Mouse (Mus musculus) myocyte (in vitro differentiated cells): Measurements from ENCODE around the gene Psapl1. TPM values are rescaled to one million over a fixed set of nuclear protein-coding genes. Genes with fewer than 3 reads are reported as not detected.

Experiments
- H3K27me3 ChIP-seq: one replicate; pipeline ENCODE4 v1.6.1; 2011; ENCODE audit not compliant: control insufficient read depth, insufficient read depth, insufficient read length
- H3K36me3 ChIP-seq: one replicate; pipeline ENCODE4 v1.6.1; 2011; ENCODE audit not compliant: control insufficient read depth, insufficient read depth
- H3K4me2 ChIP-seq: one replicate; pipeline ENCODE4 v1.6.1; 2011; ENCODE audit warnings: low read depth, control low read depth
- H3K4me3 ChIP-seq: one replicate; pipeline ENCODE4 v1.5.1; 2011; ENCODE audit warnings: mild to moderate bottlenecking, control low read depth, moderate library complexity
- H3K79me2 ChIP-seq: one replicate; pipeline ENCODE4 v1.6.1; 2011; ENCODE audit not compliant: control insufficient read depth, insufficient read depth
- H3ac ChIP-seq: one replicate; pipeline ENCODE4 v1.6.1; 2011; ENCODE audit not compliant: control insufficient read depth, insufficient read length
- CEBPB ChIP-seq: IDR thresholded peaks from 2 replicates; pipeline ENCODE4 v1.6.1; 2011; ENCODE audit warnings: mild to moderate bottlenecking, moderate library complexity; ENCODE audit not compliant: poor library complexity, insufficient read depth, severe bottlenecking
- E2F4 ChIP-seq: IDR thresholded peaks from one replicate; pipeline ENCODE4 v1.6.1; 2011; ENCODE audit warnings: mild to moderate bottlenecking, control low read depth, moderate library complexity; ENCODE audit not compliant: insufficient read depth
- MAX ChIP-seq: IDR thresholded peaks from one replicate; pipeline ENCODE4 v1.6.1; 2011; ENCODE audit warnings: low read depth, mild to moderate bottlenecking, control low read depth
- MYOD1 ChIP-seq, 3 experiments: IDR thresholded peaks; one replicate each; pipeline ENCODE4 v1.6.1; 2011; ENCODE audit warnings: control low read depth in 2 of 3, low read depth in 2 of 3, mild to moderate bottlenecking in 2 of 3, moderate library complexity in 1 of 3; ENCODE audit not compliant: insufficient read length in 2 of 3, control insufficient read depth in 1 of 3
- MYOG ChIP-seq, 3 experiments: IDR thresholded peaks; one replicate each; pipeline ENCODE4 v1.6.1; 2011; ENCODE audit warnings: control low read depth in 2 of 3, low read depth in 2 of 3, mild to moderate bottlenecking in 2 of 3; ENCODE audit not compliant: insufficient read length in 2 of 3, control insufficient read depth in 1 of 3, insufficient read depth in 1 of 3
- POLR2A ChIP-seq: IDR thresholded peaks from one replicate; pipeline ENCODE4 v1.6.1; 2011; ENCODE audit warnings: low read depth, mild to moderate bottlenecking, control low read depth, moderate library complexity; ENCODE audit not compliant: insufficient read length
- POLR2AphosphoS2 ChIP-seq: IDR thresholded peaks from one replicate; pipeline ENCODE4 v1.6.1; 2011; ENCODE audit warnings: low read depth, control low read depth; ENCODE audit not compliant: insufficient read length
- REST ChIP-seq: IDR thresholded peaks from one replicate; pipeline ENCODE4 v1.6.1; 2011; ENCODE audit warnings: mild to moderate bottlenecking, control low read depth, moderate library complexity; ENCODE audit not compliant: insufficient read depth, insufficient read length
- SRF ChIP-seq: IDR thresholded peaks from one replicate; pipeline ENCODE4 v1.6.1; 2011; ENCODE audit warnings: low read depth; ENCODE audit not compliant: control insufficient read depth, insufficient read length
- TCF12 ChIP-seq: IDR thresholded peaks from one replicate; pipeline ENCODE4 v1.6.1; 2011; ENCODE audit warnings: mild to moderate bottlenecking, control low read depth; ENCODE audit not compliant: poor library complexity, insufficient read depth, severe bottlenecking
- TCF3 ChIP-seq: IDR thresholded peaks from one replicate; pipeline ENCODE4 v1.6.1; 2011; ENCODE audit warnings: low read depth, control low read depth; ENCODE audit not compliant: insufficient read length
- USF1 ChIP-seq: IDR thresholded peaks from one replicate; pipeline ENCODE4 v1.6.1; 2011; ENCODE audit warnings: low read depth, mild to moderate bottlenecking, control low read depth, moderate library complexity
- polyA plus RNA-seq: library from polyadenylated mRNA; unstranded; fragments of >200 nt; fragmentation: generic; extraction: Trizol; gene quantifications from one replicate; pipeline ENCODE4 v1.2.1, GENCODE M21; 2012; ENCODE audit warnings: missing spikeins

Psapl1 gene
- polyA plus RNA-seq, 1 experiment = 0.05 TPM

DNA sequence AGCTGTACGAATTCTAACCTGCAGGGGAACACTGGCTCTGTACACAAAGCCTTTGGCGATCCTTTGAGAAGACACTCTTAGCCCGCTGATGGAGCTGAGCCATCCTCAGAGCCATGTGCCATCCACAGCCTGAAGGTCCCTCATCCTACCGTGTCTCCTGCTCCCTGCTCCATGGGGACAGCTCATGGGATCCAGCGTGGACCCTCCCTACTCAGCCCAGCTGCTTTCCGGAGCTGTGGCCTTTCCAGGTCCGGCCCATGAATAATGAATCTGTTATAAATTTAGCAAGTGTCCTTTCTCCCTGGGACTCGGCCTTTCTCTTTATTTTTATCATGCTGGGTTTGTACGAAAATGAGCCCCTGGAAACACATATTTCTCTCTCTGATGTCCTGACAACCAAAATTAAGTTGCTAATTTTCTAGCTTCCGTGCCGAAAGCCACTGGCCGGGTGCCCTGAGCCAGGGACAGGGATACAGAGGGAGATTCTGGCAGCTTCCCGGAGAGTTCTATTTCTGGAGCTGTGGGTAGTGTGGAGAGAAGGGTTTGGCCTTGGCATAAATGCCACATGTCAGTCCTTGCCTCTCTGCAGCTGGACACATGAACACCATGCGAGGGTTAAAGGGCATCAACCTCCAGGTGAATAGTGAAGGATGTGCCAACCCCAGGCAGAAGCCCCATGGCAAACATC, 34.7 kb upstream of the Psapl1 start:
- H3K79me2 ChIP-seq = no peaks in the 10 kb centered on the region
- TF ChIP-seq MYOD1 (IDR thresholded peaks at IDR 0.05; ENCODE audit: control insufficient read depth in 1 of 3, insufficient read length in 2 of 3, low read depth in 2 of 3) = peak in 1 of 3 experiments; percentile 21
- no peak for TF ChIP-seq POLR2AphosphoS2
- TF ChIP-seq MYOG (IDR thresholded peaks at IDR 0.05; ENCODE audit: control insufficient read depth in 1 of 3, insufficient read depth in 1 of 3, insufficient read length in 2 of 3, low read depth in 2 of 3) = no peak
- no peak for TF ChIP-seq MAX
- H3ac ChIP-seq = no peak overlapping the region
- no peaks in the 10 kb centered on the region for H3K36me3 ChIP-seq
- peak overlapping the region; percentile 22 for H3K4me2 ChIP-seq
- H3K4me3 ChIP-seq = no peak overlapping the region
- no peaks in the 10 kb centered on the region for H3K27me3 ChIP-seq

DNA sequence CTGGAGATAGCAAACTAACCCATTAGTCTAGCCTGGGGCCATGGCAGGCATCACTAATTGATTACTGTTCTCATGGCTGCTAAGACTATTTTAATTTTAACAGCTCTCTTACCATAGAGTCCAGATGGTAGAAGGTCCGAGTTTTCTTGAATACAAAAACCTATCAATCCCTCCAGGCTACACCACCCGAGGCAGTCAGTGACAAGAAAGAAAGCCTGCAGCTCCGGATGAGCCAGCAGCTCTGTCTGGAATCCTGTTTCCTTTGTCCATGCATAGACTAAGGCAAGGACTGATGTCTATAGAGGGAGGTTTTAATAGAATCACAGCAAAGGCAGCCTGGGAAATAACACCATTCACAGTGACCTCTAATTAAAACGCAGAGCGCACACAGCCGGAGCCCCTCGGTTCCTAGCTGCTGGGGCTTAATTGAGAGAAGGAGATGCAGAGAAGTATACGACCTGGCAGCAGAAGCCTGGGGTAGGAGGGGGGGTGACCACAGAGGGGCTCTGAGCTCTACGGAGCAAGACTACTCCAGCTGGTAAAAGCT, 29.2 kb upstream of the Psapl1 start:
- no peak overlapping the region for H3ac ChIP-seq
- no peaks in the 10 kb centered on the region for H3K36me3 ChIP-seq
- no peak overlapping the region for H3K4me2 ChIP-seq
- no peak overlapping the region for H3K4me3 ChIP-seq
- TF ChIP-seq POLR2AphosphoS2 (no peak), MYOG (IDR thresholded peaks at IDR 0.05; ENCODE audit: control insufficient read depth in 1 of 3, insufficient read depth in 1 of 3, insufficient read length in 2 of 3, low read depth in 2 of 3) (no peak), REST (no peak), MYOD1 (IDR thresholded peaks at IDR 0.05; ENCODE audit: control insufficient read depth in 1 of 3, insufficient read length in 2 of 3, low read depth in 2 of 3) (no peak), E2F4 (no peak)
- no peaks in the 10 kb centered on the region for H3K79me2 ChIP-seq
- no peaks in the 10 kb centered on the region for H3K27me3 ChIP-seq

- TF ChIP-seq MYOD1 (IDR thresholded peaks at IDR 0.05; ENCODE audit: control insufficient read depth in 1 of 3, insufficient read length in 2 of 3, low read depth in 2 of 3) = peak in 1 of 3 experiments; percentile 25
- TF ChIP-seq MYOG (IDR thresholded peaks at IDR 0.05; ENCODE audit: control insufficient read depth in 1 of 3, insufficient read depth in 1 of 3, insufficient read length in 2 of 3, low read depth in 2 of 3) = peak in 1 of 3 experiments; percentile 43
- no peak for TF ChIP-seq USF1
- no peak for TF ChIP-seq MAX
- TF ChIP-seq REST = no peak
- TF ChIP-seq TCF12 = no peak
- no peak for TF ChIP-seq E2F4
- no peak for TF ChIP-seq TCF3
- no peak for TF ChIP-seq CEBPB
- no peak overlapping the region for H3K4me3 ChIP-seq
- H3K36me3 ChIP-seq = no peaks in the 10 kb centered on the region
- H3K4me2 ChIP-seq = no peak overlapping the region
- H3K79me2 ChIP-seq = no peaks in the 10 kb centered on the region
- H3K27me3 ChIP-seq = no peaks in the 10 kb centered on the region
- H3ac ChIP-seq = no peak overlapping the region
These were observed 27.4 kb upstream of the Psapl1 start for GRCm38 (mm10) chr5:36176409-36176808.

GRCm38 (mm10) chr5:36176873-36177272, 26.9 kb upstream of the Psapl1 start:
- Histone ChIP-seq H3K27me3 (no peaks in the 10 kb centered on the region), H3K4me2 (no peak overlapping the region), H3ac (no peak overlapping the region), H3K36me3 (no peaks in the 10 kb centered on the region), H3K79me2 (no peaks in the 10 kb centered on the region), H3K4me3 (no peak overlapping the region)
- TF ChIP-seq TCF3 = no peak
- no peak for TF ChIP-seq POLR2AphosphoS2
- TF ChIP-seq MAX = no peak
- no peak for TF ChIP-seq E2F4
- TF ChIP-seq REST = no peak
- no peak for TF ChIP-seq MYOG (IDR thresholded peaks at IDR 0.05; ENCODE audit: control insufficient read depth in 1 of 3, insufficient read depth in 1 of 3, insufficient read length in 2 of 3, low read depth in 2 of 3)
- TF ChIP-seq SRF = no peak
- no peak for TF ChIP-seq MYOD1 (IDR thresholded peaks at IDR 0.05; ENCODE audit: control insufficient read depth in 1 of 3, insufficient read length in 2 of 3, low read depth in 2 of 3)
- TF ChIP-seq CEBPB = no peak
- no peak for TF ChIP-seq TCF12
- TF ChIP-seq USF1 = no peak
- no peak for TF ChIP-seq POLR2A

DNA sequence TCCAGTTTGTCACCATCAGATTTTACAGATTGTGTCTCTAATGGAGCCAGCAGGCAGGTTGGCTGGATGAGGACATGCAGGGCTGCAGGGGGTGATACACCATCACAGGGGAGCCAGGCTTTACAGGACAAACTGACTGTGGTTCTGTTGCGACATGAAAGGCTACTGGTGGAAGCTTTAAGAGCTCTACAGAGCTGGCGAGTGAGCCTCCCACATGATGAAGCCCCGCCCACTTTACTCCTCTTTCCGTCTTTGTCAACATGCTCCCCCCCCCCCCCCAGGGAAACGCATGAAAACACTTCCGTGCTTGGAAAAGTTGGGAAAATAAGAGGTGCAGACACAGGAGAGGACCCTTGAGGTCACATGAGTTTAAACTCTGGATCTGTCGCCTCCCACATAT, 25.6 kb upstream of the Psapl1 start:
- H3K4me2 ChIP-seq = no peak overlapping the region
- no peak overlapping the region for H3ac ChIP-seq
- no peaks in the 10 kb centered on the region for H3K79me2 ChIP-seq
- TF ChIP-seq MAX = no peak
- H3K36me3 ChIP-seq = no peaks in the 10 kb centered on the region
- H3K27me3 ChIP-seq = no peaks in the 10 kb centered on the region
- no peak overlapping the region for H3K4me3 ChIP-seq
